Mouse (Mus musculus): Measurements from ENCODE around the gene Poln. TPM values are rescaled to one million over a fixed set of nuclear protein-coding genes. Genes with fewer than 3 reads are reported as not detected.

The Poln gene
- polyA plus RNA-seq, 1 experiment: 2.3 TPM

DNA sequence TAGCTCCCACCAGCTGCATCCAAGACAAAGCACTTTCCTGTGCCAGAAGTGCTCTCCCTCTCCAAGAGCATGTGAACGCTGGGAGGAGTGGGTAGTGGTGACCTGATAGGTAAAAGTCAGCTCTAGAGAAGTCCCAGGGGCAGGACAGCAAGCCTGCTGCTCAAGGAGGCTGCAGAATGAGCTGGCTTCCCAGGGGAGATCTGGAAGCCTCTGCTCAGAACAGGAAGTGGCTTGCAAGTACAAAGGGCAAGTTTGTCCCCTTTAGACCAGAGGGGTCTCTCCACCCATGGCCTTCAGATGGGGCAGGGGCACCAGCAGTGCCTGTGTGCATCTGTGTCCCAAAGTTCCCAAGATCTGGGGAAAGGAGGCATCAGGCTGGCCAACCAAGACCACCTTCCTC, 20.3 kb upstream of the Poln start:
- peak overlapping the region; percentile 75 for H3K27ac ChIP-seq (ENCODE audit: control insufficient read depth, insufficient read depth, low read length)

GRCm38 (mm10) chr5:34188856-34189255, 19.6 kb upstream of the Poln start:
- Histone ChIP-seq H3K27ac (ENCODE audit: control insufficient read depth, insufficient read depth, low read length) (peak overlapping the region; percentile 75), H3K4me1 (replicated peaks; ENCODE audit: control insufficient read depth, insufficient read depth, low read length) (peaks cover 48% of the 10 kb centered on the region), H3K27me3 (ENCODE audit: control insufficient read depth, insufficient read depth, low read length) (no peaks in the 10 kb centered on the region), H3K36me3 (ENCODE audit: control insufficient read depth, insufficient read depth, low read length) (no peaks in the 10 kb centered on the region; the same call in 1 of the 2 replicates), H3K4me3 (ENCODE audit: control insufficient read depth, insufficient read depth, low read length) (no peak overlapping the region)
- no peak for TF ChIP-seq CTCF (IDR thresholded peaks at IDR 0.05; ENCODE audit: borderline replicate concordance, control insufficient read depth, extremely low read depth, insufficient read depth, low read length, poor library complexity)
- 12% methylated on average over 2 of the region's 2 CpGs for WGBS
- no peak for DNase-seq

More for the DNA sequence above, 20.3 kb upstream of the Poln start:
- no peaks in the 10 kb centered on the region for H3K36me3 ChIP-seq (ENCODE audit: control insufficient read depth, insufficient read depth, low read length)
- no peaks in the 10 kb centered on the region for H3K27me3 ChIP-seq (ENCODE audit: control insufficient read depth, insufficient read depth, low read length)
- H3K4me1 ChIP-seq (replicated peaks; ENCODE audit: control insufficient read depth, insufficient read depth, low read length): peaks cover 49% of the 10 kb centered on the region
- no peak for DNase-seq
- 73% methylated on average over 1 of the region's 1 CpGs for WGBS
- no peak for TF ChIP-seq CTCF (IDR thresholded peaks at IDR 0.05; ENCODE audit: borderline replicate concordance, control insufficient read depth, extremely low read depth, insufficient read depth, low read length, poor library complexity)
- TF ChIP-seq POLR2A (IDR thresholded peaks at IDR 0.05; ENCODE audit: control insufficient read depth, extremely low read depth, insufficient read depth, low read length, poor library complexity): no peak
- no peak overlapping the region for H3K4me3 ChIP-seq (ENCODE audit: control insufficient read depth, insufficient read depth, low read length)

GRCm38 (mm10) chr5:34187601-34188316, 18.5 kb upstream of the Poln start, which contains the start of gene Mxd4:
Gene Mxd4 (minus strand): TSS chr5:34187720.
- Histone ChIP-seq H3K27ac (ENCODE audit: control insufficient read depth, insufficient read depth, low read length) (peak within 1 kb of the TSS; percentile 75), H3K27me3 (ENCODE audit: control insufficient read depth, insufficient read depth, low read length) (no peaks in the 10 kb centered on the region), H3K4me1 (replicated peaks; ENCODE audit: control insufficient read depth, insufficient read depth, low read length) (peaks cover 52% of the 10 kb centered on the region), H3K4me3 (ENCODE audit: control insufficient read depth, insufficient read depth, low read length) (peak within 1 kb of the TSS; percentile 75), H3K36me3 (ENCODE audit: control insufficient read depth, insufficient read depth, low read length) (peaks cover 3% of the 10 kb centered on the region)
- no peak for TF ChIP-seq CTCF (IDR thresholded peaks at IDR 0.05; ENCODE audit: borderline replicate concordance, control insufficient read depth, extremely low read depth, insufficient read depth, low read length, poor library complexity)
- TF ChIP-seq POLR2A (IDR thresholded peaks at IDR 0.05; ENCODE audit: control insufficient read depth, extremely low read depth, insufficient read depth, low read length, poor library complexity): peak; percentile 98
- DNase-seq: peak; percentile 99
- WGBS: under 1% methylated on average over 60 of the region's 60 CpGs

GRCm38 (mm10) chr5:34186961-34187391, 17.7 kb upstream of the Poln start:
- TF ChIP-seq CTCF (IDR thresholded peaks at IDR 0.05; ENCODE audit: borderline replicate concordance, control insufficient read depth, extremely low read depth, insufficient read depth, low read length, poor library complexity): no peak
- TF ChIP-seq POLR2A (IDR thresholded peaks at IDR 0.05; ENCODE audit: control insufficient read depth, extremely low read depth, insufficient read depth, low read length, poor library complexity): no peak
- H3K4me3 ChIP-seq (ENCODE audit: control insufficient read depth, insufficient read depth, low read length): peak overlapping the region; percentile 75
- DNase-seq: peak; percentile 46
- H3K27ac ChIP-seq (ENCODE audit: control insufficient read depth, insufficient read depth, low read length): no peak overlapping the region; the same call in 1 of the 2 replicates
- peaks cover 10% of the 10 kb centered on the region for H3K36me3 ChIP-seq (ENCODE audit: control insufficient read depth, insufficient read depth, low read length)
- WGBS: 2% methylated on average over 46 of the region's 46 CpGs
- no peaks in the 10 kb centered on the region for H3K27me3 ChIP-seq (ENCODE audit: control insufficient read depth, insufficient read depth, low read length)
- peaks cover 58% of the 10 kb centered on the region for H3K4me1 ChIP-seq (replicated peaks; ENCODE audit: control insufficient read depth, insufficient read depth, low read length)

- no peak for TF ChIP-seq CTCF (IDR thresholded peaks at IDR 0.05; ENCODE audit: borderline replicate concordance, control insufficient read depth, extremely low read depth, insufficient read depth, low read length, poor library complexity)
- TF ChIP-seq POLR2A (IDR thresholded peaks at IDR 0.05; ENCODE audit: control insufficient read depth, extremely low read depth, insufficient read depth, low read length, poor library complexity): no peak
Measured at GRCm38 (mm10) chr5:34186391-34186790, 17.1 kb upstream of the Poln start.

GRCm38 (mm10) chr5:34185791-34186190, 16.5 kb upstream of the Poln start:
- no peak for TF ChIP-seq POLR2A (IDR thresholded peaks at IDR 0.05; ENCODE audit: control insufficient read depth, extremely low read depth, insufficient read depth, low read length, poor library complexity)
- Histone ChIP-seq H3K36me3 (ENCODE audit: control insufficient read depth, insufficient read depth, low read length) (peaks cover 17% of the 10 kb centered on the region), H3K27ac (ENCODE audit: control insufficient read depth, insufficient read depth, low read length) (no peak overlapping the region), H3K4me1 (replicated peaks; ENCODE audit: control insufficient read depth, insufficient read depth, low read length) (peaks cover 62% of the 10 kb centered on the region), H3K4me3 (ENCODE audit: control insufficient read depth, insufficient read depth, low read length) (peak overlapping the region; percentile 75), H3K27me3 (ENCODE audit: control insufficient read depth, insufficient read depth, low read length) (no peaks in the 10 kb centered on the region)
- DNase-seq: no peak

More at GRCm38 (mm10) chr5:34186391-34186790, 17.1 kb upstream of the Poln start:
- no peak overlapping the region; the same call in 1 of the 2 replicates for H3K27ac ChIP-seq (ENCODE audit: control insufficient read depth, insufficient read depth, low read length)
- peak overlapping the region; percentile 75 for H3K4me3 ChIP-seq (ENCODE audit: control insufficient read depth, insufficient read depth, low read length)
- no peaks in the 10 kb centered on the region for H3K27me3 ChIP-seq (ENCODE audit: control insufficient read depth, insufficient read depth, low read length)
- no peak for DNase-seq
- WGBS: 66% methylated on average over 2 of the region's 2 CpGs
- H3K36me3 ChIP-seq (ENCODE audit: control insufficient read depth, insufficient read depth, low read length): peaks cover 13% of the 10 kb centered on the region
- H3K4me1 ChIP-seq (replicated peaks; ENCODE audit: control insufficient read depth, insufficient read depth, low read length): peaks cover 60% of the 10 kb centered on the region
